Mouse (Mus musculus) liver, embryonic 13.5 days (tissue): Measurements from ENCODE around the gene Srprb. TPM values are rescaled to one million over a fixed set of nuclear protein-coding genes. Genes with fewer than 3 reads are reported as not detected.

ENCODE experiments used
- ATAC-seq: fragments of 200-750 bp; cut with Nextera tagmentation; 2 replicates; pipeline ENCODE4 v1.8.0; 2017; ENCODE audit warnings: low read depth, mild to moderate bottlenecking, moderate number of reproducible peaks, moderate library complexity
- DNase-seq: peaks from one replicate; pipeline ENCODE4 v3.0.0; 2022
- H3K27ac ChIP-seq: fragments of 300-500 bp; sonication (generic); 2 replicates; pipeline ENCODE4 v1.5.1; 2015; ENCODE audit warnings: moderate library complexity, mild to moderate bottlenecking, inconsistent platforms
- H3K27me3 ChIP-seq: fragments of 300-500 bp; sonication (generic); 2 replicates; pipeline ENCODE4 v1.6.1; 2015; ENCODE audit warnings: mild to moderate bottlenecking, inconsistent platforms
- H3K36me3 ChIP-seq: fragments of 300-500 bp; sonication (generic); 2 replicates; pipeline ENCODE4 v1.6.1; 2015; ENCODE audit warnings: mild to moderate bottlenecking, inconsistent platforms
- H3K4me1 ChIP-seq: fragments of 300-500 bp; sonication (generic); replicated peaks from 2 replicates; pipeline ENCODE4 v1.6.1; 2015; ENCODE audit warnings: inconsistent platforms
- H3K4me2 ChIP-seq: fragments of 300-500 bp; sonication (generic); 2 replicates; pipeline ENCODE4 v1.6.1; 2015; ENCODE audit warnings: inconsistent platforms, mild to moderate bottlenecking, moderate library complexity
- H3K4me3 ChIP-seq: fragments of 300-500 bp; sonication (generic); replicated peaks from 2 replicates; pipeline ENCODE4 v1.5.1; 2015; ENCODE audit warnings: mild to moderate bottlenecking, inconsistent platforms
- H3K9ac ChIP-seq: fragments of 300-500 bp; sonication (generic); 2 replicates; pipeline ENCODE4 v1.6.1; 2015; ENCODE audit warnings: mild to moderate bottlenecking, inconsistent platforms
- H3K9me3 ChIP-seq: fragments of 300-500 bp; sonication (generic); replicated peaks from 2 replicates; pipeline ENCODE4 v1.6.1; 2016; ENCODE audit warnings: inconsistent platforms
- WGBS: fragments of 180-500 bp; shearing (Covaris S2); methylation state at CpG from one replicate; pipeline ENCODE4 v1.1.7; 2015; ENCODE audit not compliant: insufficient replicate concordance; 5-methylcytosine and 5-hydroxymethylcytosine counted together
- polyA plus RNA-seq: library from polyadenylated mRNA; unstranded; fragments of >200 nt; fragmentation: Nextera tagmentation; extraction: Ambion mirVana; gene quantifications from 2 replicates; pipeline ENCODE4 v1.2.1, GENCODE M21; 2015

The Srprb gene
- polyA plus RNA-seq = 23.1 and 23.5 TPM in 2 replicates

GRCm38 (mm10) chr9:103201561-103202260 lies at the start of gene Srprb:
Gene Srprb (minus strand): TSS chr9:103202137.
- under 1% methylated on average over 45 of the region's 45 CpGs for WGBS
- Histone ChIP-seq H3K27ac (peak within 1 kb of the TSS; percentile 60), H3K27me3 (no peaks in the 10 kb centered on the region), H3K4me3 (peak within 1 kb of the TSS; percentile 76), H3K9ac (peak within 1 kb of the TSS; percentile 90), H3K4me1 (peaks cover 26% of the 10 kb centered on the region), H3K36me3 (peaks cover 20% of the 10 kb centered on the region), H3K4me2 (peak within 1 kb of the TSS; percentile 78), H3K9me3 (no peaks in the 10 kb centered on the region)
- peak; percentile 87 for DNase-seq
- peak; percentile 98 for ATAC-seq

- Histone ChIP-seq H3K27ac (no peak overlapping the region), H3K4me1 (peaks cover 15% of the 10 kb centered on the region), H3K4me2 (no peak overlapping the region), H3K36me3 (peaks cover 31% of the 10 kb centered on the region), H3K4me3 (no peak overlapping the region), H3K9me3 (no peaks in the 10 kb centered on the region), H3K27me3 (no peaks in the 10 kb centered on the region), H3K9ac (no peak overlapping the region)
- no peak for ATAC-seq
- no peak for DNase-seq
- WGBS = 56% methylated on average over 4 of the region's 4 CpGs
Measured at GRCm38 (mm10) chr9:103248618-103249017, 46.7 kb upstream of the Srprb start.

DNA sequence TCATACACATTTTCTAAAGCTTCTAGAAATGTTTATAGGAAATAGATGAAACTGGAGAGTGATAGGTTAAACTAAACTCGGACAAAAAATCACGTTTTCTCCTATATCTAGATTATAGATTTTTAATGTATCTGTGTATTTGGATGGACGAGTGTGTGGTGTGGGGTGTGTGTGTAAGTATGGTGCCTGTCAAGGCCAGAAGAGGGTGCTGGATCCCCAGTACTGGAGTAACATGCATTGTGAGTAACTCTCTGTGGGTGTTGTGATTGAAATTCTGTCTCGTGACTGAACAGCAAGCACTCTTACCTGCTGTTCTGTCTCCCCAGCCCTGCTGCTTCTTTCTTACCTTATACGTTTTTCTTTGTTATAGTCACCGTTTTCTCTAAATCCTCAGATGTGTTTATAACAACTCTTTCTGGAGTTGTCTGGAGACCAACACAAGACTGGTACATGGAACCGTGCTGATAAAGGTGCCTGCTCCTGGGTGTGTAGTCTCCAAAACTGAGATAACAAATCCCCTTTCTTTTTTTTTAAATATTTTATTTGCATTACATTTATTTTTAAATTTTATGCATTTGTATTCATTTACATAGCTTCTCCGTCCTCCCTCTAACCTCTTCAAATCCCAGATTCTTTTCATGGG lies 44.7 kb upstream of the Srprb start:
- Histone ChIP-seq H3K4me1 (peaks cover 19% of the 10 kb centered on the region), H3K9me3 (no peaks in the 10 kb centered on the region), H3K9ac (no peak overlapping the region), H3K36me3 (peaks cover 21% of the 10 kb centered on the region), H3K4me2 (peak overlapping the region; percentile 27; the same call in 1 of the 2 replicates), H3K27me3 (no peaks in the 10 kb centered on the region), H3K27ac (no peak overlapping the region), H3K4me3 (no peak overlapping the region)
- DNase-seq (peak; percentile 21), ATAC-seq (peak; percentile 79)
- WGBS = 35% methylated on average over 8 of the region's 8 CpGs

DNA sequence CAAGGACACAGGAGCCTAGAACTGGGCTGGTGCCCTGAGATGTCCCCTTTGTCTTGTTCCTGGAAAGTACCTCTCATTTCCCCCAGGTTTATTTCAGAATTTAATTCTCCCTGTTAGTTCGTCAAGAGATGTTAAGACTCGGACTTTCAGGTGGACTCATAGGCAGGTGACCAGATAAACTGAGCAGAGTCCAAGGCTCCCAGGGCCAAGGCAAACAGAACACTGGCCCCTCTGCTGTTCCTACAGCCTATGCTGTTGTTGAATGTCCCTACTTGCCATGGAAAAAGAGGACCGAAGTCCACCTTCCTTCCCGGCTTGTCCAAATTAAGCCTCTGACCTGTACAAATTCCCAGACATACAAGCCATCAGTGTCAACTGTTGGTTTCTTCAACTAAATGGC lies 41.7 kb upstream of the Srprb start:
- Histone ChIP-seq H3K4me2 (no peak overlapping the region), H3K4me3 (no peak overlapping the region), H3K27me3 (no peaks in the 10 kb centered on the region), H3K36me3 (no peaks in the 10 kb centered on the region), H3K9ac (no peak overlapping the region), H3K27ac (peak overlapping the region; percentile 58), H3K9me3 (no peaks in the 10 kb centered on the region), H3K4me1 (peaks cover 31% of the 10 kb centered on the region)
- DNase-seq (no peak), ATAC-seq (peak; percentile 60)
- 72% methylated on average over 4 of the region's 4 CpGs for WGBS

DNA sequence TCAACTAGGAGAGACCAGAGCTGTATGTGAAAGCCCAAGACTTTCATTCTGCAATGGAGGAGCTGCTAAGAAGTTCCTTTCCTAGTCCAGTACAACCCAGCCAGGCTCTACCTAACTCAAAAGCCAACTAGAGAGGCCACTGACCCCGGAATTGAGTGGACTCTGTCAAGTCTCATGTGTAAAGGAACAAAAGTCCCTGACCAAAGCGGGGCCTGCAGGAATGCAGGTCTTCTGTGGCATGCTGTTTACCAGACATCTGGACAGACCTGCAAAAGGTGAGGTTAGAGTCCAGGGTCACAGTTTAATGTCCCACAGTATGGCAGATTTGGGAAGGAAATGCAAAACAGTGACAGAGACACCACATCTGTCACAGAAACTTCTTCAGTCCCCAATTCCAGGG lies 39.3 kb upstream of the Srprb start:
- WGBS = 52% methylated on average over 2 of the region's 2 CpGs
- Histone ChIP-seq H3K27ac (peak overlapping the region; percentile 44), H3K9ac (no peak overlapping the region), H3K27me3 (no peaks in the 10 kb centered on the region), H3K4me2 (no peak overlapping the region), H3K9me3 (no peaks in the 10 kb centered on the region), H3K4me1 (peaks cover 20% of the 10 kb centered on the region; the same call in 1 of the 2 replicates), H3K36me3 (no peaks in the 10 kb centered on the region), H3K4me3 (no peak overlapping the region)
- ATAC-seq (peak; percentile 40; the same call in 1 of the 2 replicates), DNase-seq (no peak)

DNA sequence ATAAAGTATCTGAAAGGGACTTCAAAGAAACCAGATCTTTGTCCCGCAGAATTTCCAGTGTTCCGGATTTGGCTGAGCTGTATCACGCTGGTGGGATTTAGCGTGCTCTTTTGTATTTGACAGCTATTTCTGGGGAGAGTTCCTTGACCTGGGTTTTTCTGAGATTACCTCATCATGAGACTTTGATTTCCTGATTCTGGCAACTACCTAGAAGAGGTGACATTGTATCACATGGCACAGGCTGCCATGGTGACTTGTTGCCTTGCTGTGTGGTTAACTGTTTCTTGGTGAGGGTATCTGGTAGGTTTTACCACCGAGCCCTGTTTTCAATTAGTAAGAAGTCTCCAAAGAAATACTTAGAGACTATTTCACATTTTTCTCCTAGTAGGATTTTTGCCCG lies 37.5 kb upstream of the Srprb start:
- ATAC-seq = no peak
- 74% methylated on average over 6 of the region's 6 CpGs for WGBS

DNA sequence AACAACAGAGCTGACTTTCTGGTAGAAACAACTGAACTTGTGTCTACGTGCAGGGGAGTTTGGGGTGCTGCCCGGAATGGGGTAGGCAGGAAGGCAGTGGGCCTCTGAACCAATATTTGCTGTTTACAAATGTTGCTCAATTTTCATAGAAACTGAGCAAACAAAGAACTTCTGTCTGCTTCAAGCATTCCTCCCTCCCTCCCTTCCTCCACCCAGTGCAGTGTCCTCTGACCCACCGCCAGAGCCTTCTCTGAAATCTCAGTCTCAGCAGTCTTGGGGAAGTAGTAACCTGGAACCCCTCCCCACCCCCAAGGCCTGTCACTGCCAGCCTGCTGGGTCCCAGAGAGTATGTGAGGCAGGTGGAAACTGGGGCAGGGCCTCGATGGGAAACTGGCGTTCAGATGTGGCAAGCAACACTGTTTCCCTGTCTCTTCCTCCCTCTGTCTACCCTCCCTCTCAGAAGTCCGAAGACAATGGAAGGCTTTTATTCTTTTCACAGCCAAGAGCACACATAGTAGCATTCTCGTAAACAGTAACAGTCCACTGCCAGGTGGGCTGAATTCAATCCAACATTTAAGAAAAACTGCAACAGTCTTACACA lies 32.7 kb upstream of the Srprb start:
- Histone ChIP-seq H3K27ac (peak overlapping the region; percentile 76), H3K4me1 (peaks cover 36% of the 10 kb centered on the region), H3K4me3 (no peak overlapping the region), H3K27me3 (peaks cover 5% of the 10 kb centered on the region; the same call in 1 of the 2 replicates), H3K4me2 (no peak overlapping the region), H3K9ac (no peak overlapping the region), H3K36me3 (no peaks in the 10 kb centered on the region), H3K9me3 (no peaks in the 10 kb centered on the region)
- ATAC-seq (peak; percentile 45), DNase-seq (no peak)
- WGBS = 46% methylated on average over 7 of the region's 7 CpGs

More for the DNA sequence above, 37.5 kb upstream of the Srprb start:
- Histone ChIP-seq H3K4me3 (no peak overlapping the region), H3K4me1 (peaks cover 20% of the 10 kb centered on the region; the same call in 1 of the 2 replicates), H3K36me3 (no peaks in the 10 kb centered on the region), H3K4me2 (no peak overlapping the region), H3K9ac (no peak overlapping the region), H3K27me3 (no peaks in the 10 kb centered on the region), H3K9me3 (no peaks in the 10 kb centered on the region), H3K27ac (no peak overlapping the region)
- no peak for DNase-seq

- ATAC-seq (no peak), DNase-seq (no peak)
- H3K4me2 ChIP-seq = no peak overlapping the region
- H3K4me3 ChIP-seq = no peak overlapping the region
- 24% methylated on average over 7 of the region's 7 CpGs for WGBS
- H3K9ac ChIP-seq = no peak overlapping the region
- H3K36me3 ChIP-seq = no peaks in the 10 kb centered on the region
- peak overlapping the region; percentile 76 for H3K27ac ChIP-seq
- H3K27me3 ChIP-seq = peaks cover 11% of the 10 kb centered on the region; the same call in 1 of the 2 replicates
- no peaks in the 10 kb centered on the region for H3K9me3 ChIP-seq
- H3K4me1 ChIP-seq = peaks cover 36% of the 10 kb centered on the region
Measured at GRCm38 (mm10) chr9:103234059-103234458, 32.1 kb upstream of the Srprb start.

DNA sequence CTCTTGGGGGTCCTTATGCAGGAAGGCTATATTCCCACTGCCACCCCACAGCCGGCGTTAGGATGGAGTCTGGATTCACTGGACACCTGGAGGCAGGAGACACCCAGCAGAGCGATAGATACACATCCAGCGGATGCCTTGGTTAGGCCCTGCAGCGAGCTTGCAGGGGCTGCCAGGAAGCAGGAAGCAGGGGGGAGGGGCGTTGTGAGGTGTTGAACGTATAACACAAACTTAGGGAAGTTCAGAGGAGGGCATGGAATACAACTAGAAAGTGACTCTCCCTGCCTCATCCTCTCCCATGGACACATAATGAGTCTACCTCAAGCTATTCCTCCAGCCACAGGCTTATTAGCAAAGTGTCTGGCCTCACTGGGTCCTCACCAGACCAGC lies 31.1 kb upstream of the Srprb start:
- ATAC-seq (no peak), DNase-seq (no peak)
- Histone ChIP-seq H3K9ac (no peak overlapping the region), H3K4me2 (no peak overlapping the region), H3K36me3 (no peaks in the 10 kb centered on the region), H3K27me3 (peaks cover 11% of the 10 kb centered on the region; the same call in 1 of the 2 replicates), H3K4me1 (peaks cover 36% of the 10 kb centered on the region), H3K4me3 (no peak overlapping the region), H3K27ac (no peak overlapping the region), H3K9me3 (no peaks in the 10 kb centered on the region)
- 29% methylated on average over 7 of the region's 7 CpGs for WGBS

- 63% methylated on average over 7 of the region's 7 CpGs for WGBS
- H3K27me3 ChIP-seq = peaks cover 11% of the 10 kb centered on the region; the same call in 1 of the 2 replicates
- DNase-seq = no peak
- H3K9me3 ChIP-seq = no peaks in the 10 kb centered on the region
- no peak for ATAC-seq
- H3K4me1 ChIP-seq = peaks cover 36% of the 10 kb centered on the region
- H3K27ac ChIP-seq = no peak overlapping the region
- no peaks in the 10 kb centered on the region for H3K36me3 ChIP-seq
- no peak overlapping the region for H3K9ac ChIP-seq
- no peak overlapping the region for H3K4me2 ChIP-seq
- H3K4me3 ChIP-seq = no peak overlapping the region
Measured at GRCm38 (mm10) chr9:103232232-103233005, 30.5 kb upstream of the Srprb start.
